Mouse (Mus musculus): ENCODE measurements at regions not wholly inside any gene's neighbourhood (a gene's known extent, or its start where the extent isn't known, plus 50 kb on each side); places are given as distances from the start of the nearest gene placed in this dataset.

- no peaks in the 10 kb centered on the region for H3K27me3 ChIP-seq (ENCODE audit: control insufficient read depth, insufficient read depth, low read length)
- ATAC-seq (ENCODE audit: insufficient read depth, low FRiP score): no peak
- H3K9me3 ChIP-seq (replicated peaks; ENCODE audit: control insufficient read depth, low read length): no peaks in the 10 kb centered on the region
- 24% methylated on average over 7 of the region's 7 CpGs for WGBS
- H3K9ac ChIP-seq (ENCODE audit: low read length): no peak overlapping the region
- H3K4me2 ChIP-seq (ENCODE audit: low read depth, low read length): no peak overlapping the region
- no peak overlapping the region for H3K27ac ChIP-seq (ENCODE audit: low read length)
- no peak overlapping the region for H3K4me3 ChIP-seq (replicated peaks; ENCODE audit: low read length)
- H3K4me1 ChIP-seq (ENCODE audit: control insufficient read depth, insufficient read depth, low read length): peaks cover 4% of the 10 kb centered on the region; the same call in 1 of the 2 replicates
- H3K36me3 ChIP-seq (ENCODE audit: control insufficient read depth, insufficient read depth, low read length): no peaks in the 10 kb centered on the region
Measured at GRCm38 (mm10) chr1:82031130-82031529, 201.8 kb upstream of the Gm9747 start.

- WGBS: 51% methylated on average over 1 of the region's 1 CpGs
Measured at GRCm38 (mm10) chr1:82032410-82032809, 200.5 kb upstream of the Gm9747 start.

GRCm38 (mm10) chr1:82038171-82038570 is 194.7 kb upstream of the Gm9747 start:
- H3K9me3 ChIP-seq (replicated peaks; ENCODE audit: control insufficient read depth, low read length): no peaks in the 10 kb centered on the region
- H3K4me1 ChIP-seq (ENCODE audit: control insufficient read depth, insufficient read depth, low read length): no peaks in the 10 kb centered on the region
- H3K4me3 ChIP-seq (replicated peaks; ENCODE audit: low read length): no peak overlapping the region
- WGBS: 73% methylated on average over 4 of the region's 4 CpGs
- no peak overlapping the region for H3K4me2 ChIP-seq (ENCODE audit: low read depth, low read length)
- ATAC-seq (ENCODE audit: insufficient read depth, low FRiP score): no peak
- H3K27ac ChIP-seq (ENCODE audit: low read length): no peak overlapping the region
- no peaks in the 10 kb centered on the region for H3K36me3 ChIP-seq (ENCODE audit: control insufficient read depth, insufficient read depth, low read length)
- H3K27me3 ChIP-seq (ENCODE audit: control insufficient read depth, insufficient read depth, low read length): no peaks in the 10 kb centered on the region
- H3K9ac ChIP-seq (ENCODE audit: low read length): no peak overlapping the region

More at GRCm38 (mm10) chr1:82032410-82032809, 200.5 kb upstream of the Gm9747 start:
- no peak for ATAC-seq (ENCODE audit: insufficient read depth, low FRiP score)
- Histone ChIP-seq H3K9ac (ENCODE audit: low read length) (no peak overlapping the region), H3K4me1 (ENCODE audit: control insufficient read depth, insufficient read depth, low read length) (peaks cover 4% of the 10 kb centered on the region; the same call in 1 of the 2 replicates), H3K27ac (ENCODE audit: low read length) (no peak overlapping the region), H3K9me3 (replicated peaks; ENCODE audit: control insufficient read depth, low read length) (no peaks in the 10 kb centered on the region), H3K36me3 (ENCODE audit: control insufficient read depth, insufficient read depth, low read length) (no peaks in the 10 kb centered on the region), H3K4me2 (ENCODE audit: low read depth, low read length) (no peak overlapping the region), H3K4me3 (replicated peaks; ENCODE audit: low read length) (no peak overlapping the region), H3K27me3 (ENCODE audit: control insufficient read depth, insufficient read depth, low read length) (no peaks in the 10 kb centered on the region)

GRCm38 (mm10) chr1:82038698-82039097 is 194.2 kb upstream of the Gm9747 start:
- ATAC-seq (ENCODE audit: insufficient read depth, low FRiP score): no peak
- Histone ChIP-seq H3K9ac (ENCODE audit: low read length) (no peak overlapping the region), H3K4me1 (ENCODE audit: control insufficient read depth, insufficient read depth, low read length) (no peaks in the 10 kb centered on the region), H3K4me2 (ENCODE audit: low read depth, low read length) (no peak overlapping the region), H3K27me3 (ENCODE audit: control insufficient read depth, insufficient read depth, low read length) (no peaks in the 10 kb centered on the region), H3K4me3 (replicated peaks; ENCODE audit: low read length) (no peak overlapping the region), H3K36me3 (ENCODE audit: control insufficient read depth, insufficient read depth, low read length) (no peaks in the 10 kb centered on the region), H3K9me3 (replicated peaks; ENCODE audit: control insufficient read depth, low read length) (no peaks in the 10 kb centered on the region), H3K27ac (ENCODE audit: low read length) (no peak overlapping the region)
- 90% methylated on average over 1 of the region's 1 CpGs for WGBS

GRCm38 (mm10) chr1:82041286-82042050 is 191.4 kb upstream of the Gm9747 start:
- Histone ChIP-seq H3K27me3 (ENCODE audit: control insufficient read depth, insufficient read depth, low read length) (no peaks in the 10 kb centered on the region), H3K4me3 (replicated peaks; ENCODE audit: low read length) (no peak overlapping the region), H3K36me3 (ENCODE audit: control insufficient read depth, insufficient read depth, low read length) (no peaks in the 10 kb centered on the region), H3K4me1 (ENCODE audit: control insufficient read depth, insufficient read depth, low read length) (no peaks in the 10 kb centered on the region), H3K9ac (ENCODE audit: low read length) (no peak overlapping the region), H3K27ac (ENCODE audit: low read length) (no peak overlapping the region), H3K4me2 (ENCODE audit: low read depth, low read length) (no peak overlapping the region), H3K9me3 (replicated peaks; ENCODE audit: control insufficient read depth, low read length) (no peaks in the 10 kb centered on the region)
- ATAC-seq (ENCODE audit: insufficient read depth, low FRiP score): no peak
- 44% methylated on average over 3 of the region's 3 CpGs for WGBS

GRCm38 (mm10) chr1:82042051-82042432 is 190.9 kb upstream of the Gm9747 start:
- Histone ChIP-seq H3K4me3 (replicated peaks; ENCODE audit: low read length) (no peak overlapping the region), H3K4me1 (ENCODE audit: control insufficient read depth, insufficient read depth, low read length) (no peaks in the 10 kb centered on the region), H3K9me3 (replicated peaks; ENCODE audit: control insufficient read depth, low read length) (no peaks in the 10 kb centered on the region), H3K27me3 (ENCODE audit: control insufficient read depth, insufficient read depth, low read length) (no peaks in the 10 kb centered on the region), H3K9ac (ENCODE audit: low read length) (no peak overlapping the region), H3K36me3 (ENCODE audit: control insufficient read depth, insufficient read depth, low read length) (no peaks in the 10 kb centered on the region), H3K27ac (ENCODE audit: low read length) (no peak overlapping the region), H3K4me2 (ENCODE audit: low read depth, low read length) (no peak overlapping the region)
- no peak for ATAC-seq (ENCODE audit: insufficient read depth, low FRiP score)
- 31% methylated on average over 2 of the region's 2 CpGs for WGBS

GRCm38 (mm10) chr1:82042527-82042926 is 190.4 kb upstream of the Gm9747 start:
- ATAC-seq (ENCODE audit: insufficient read depth, low FRiP score): no peak
- 61% methylated on average over 3 of the region's 3 CpGs for WGBS
- H3K27me3 ChIP-seq (ENCODE audit: control insufficient read depth, insufficient read depth, low read length): no peaks in the 10 kb centered on the region
- H3K4me2 ChIP-seq (ENCODE audit: low read depth, low read length): no peak overlapping the region
- H3K27ac ChIP-seq (ENCODE audit: low read length): no peak overlapping the region
- H3K4me3 ChIP-seq (replicated peaks; ENCODE audit: low read length): no peak overlapping the region
- no peak overlapping the region for H3K9ac ChIP-seq (ENCODE audit: low read length)
- no peaks in the 10 kb centered on the region for H3K36me3 ChIP-seq (ENCODE audit: control insufficient read depth, insufficient read depth, low read length)
- no peaks in the 10 kb centered on the region for H3K4me1 ChIP-seq (ENCODE audit: control insufficient read depth, insufficient read depth, low read length)
- H3K9me3 ChIP-seq (replicated peaks; ENCODE audit: control insufficient read depth, low read length): no peaks in the 10 kb centered on the region

GRCm38 (mm10) chr1:82066291-82066690 is 166.6 kb upstream of the Gm9747 start:
- H3K4me2 ChIP-seq (ENCODE audit: low read depth, low read length): no peak overlapping the region
- ATAC-seq (ENCODE audit: insufficient read depth, low FRiP score): no peak
- no peak overlapping the region for H3K27ac ChIP-seq (ENCODE audit: low read length)
- H3K9ac ChIP-seq (ENCODE audit: low read length): no peak overlapping the region
- no peaks in the 10 kb centered on the region for H3K36me3 ChIP-seq (ENCODE audit: control insufficient read depth, insufficient read depth, low read length)
- no peaks in the 10 kb centered on the region for H3K9me3 ChIP-seq (replicated peaks; ENCODE audit: control insufficient read depth, low read length)
- no peaks in the 10 kb centered on the region for H3K27me3 ChIP-seq (ENCODE audit: control insufficient read depth, insufficient read depth, low read length)
- WGBS: 81% methylated on average over 6 of the region's 6 CpGs
- H3K4me3 ChIP-seq (replicated peaks; ENCODE audit: low read length): no peak overlapping the region
- no peaks in the 10 kb centered on the region for H3K4me1 ChIP-seq (ENCODE audit: control insufficient read depth, insufficient read depth, low read length)

GRCm38 (mm10) chr1:82068571-82068970 is 164.3 kb upstream of the Gm9747 start:
- Histone ChIP-seq H3K36me3 (ENCODE audit: control insufficient read depth, insufficient read depth, low read length) (no peaks in the 10 kb centered on the region), H3K4me2 (ENCODE audit: low read depth, low read length) (no peak overlapping the region), H3K27ac (ENCODE audit: low read length) (no peak overlapping the region), H3K4me3 (replicated peaks; ENCODE audit: low read length) (no peak overlapping the region), H3K9ac (ENCODE audit: low read length) (no peak overlapping the region), H3K27me3 (ENCODE audit: control insufficient read depth, insufficient read depth, low read length) (no peaks in the 10 kb centered on the region), H3K9me3 (replicated peaks; ENCODE audit: control insufficient read depth, low read length) (no peaks in the 10 kb centered on the region), H3K4me1 (ENCODE audit: control insufficient read depth, insufficient read depth, low read length) (no peaks in the 10 kb centered on the region)
- 86% methylated on average over 4 of the region's 4 CpGs for WGBS
- no peak for ATAC-seq (ENCODE audit: insufficient read depth, low FRiP score)

Measured in stomach, embryonic 16.5 days (tissue).